Mouse (Mus musculus) CD4-positive helper T cell, adult 2 months (primary cell): ENCODE measurements around the gene Smim26.

Source experiments
- DNase-seq: peaks from one replicate; pipeline ENCODE4 v3.0.0-alpha.2; 2012; ENCODE audit warnings: low read depth, missing footprints, low spot score

The Smim26 gene

GRCm38 (mm10) chr2:144635644-144636320 is 41.9 kb downstream of the Smim26 start:
- peak; percentile 53 for DNase-seq

DNA sequence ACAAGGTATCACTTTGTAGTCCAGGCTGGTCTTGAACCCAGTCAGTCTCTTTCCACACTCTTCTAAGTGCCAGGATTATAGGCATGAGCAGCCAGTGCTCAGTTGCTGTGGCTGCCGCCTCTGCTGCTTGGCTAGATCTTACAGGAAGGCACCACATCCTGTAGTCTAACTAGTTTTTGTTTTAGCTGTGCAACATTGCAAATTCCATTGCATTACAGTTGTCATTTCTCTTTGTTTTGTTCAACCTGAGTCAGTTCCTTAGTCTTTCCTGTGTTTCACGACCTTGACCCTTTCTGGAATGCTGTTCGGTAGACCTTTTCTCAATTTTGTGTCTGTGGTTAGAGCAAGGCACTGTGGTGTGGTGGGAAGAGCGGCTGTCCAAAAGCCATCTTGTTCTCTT is 43.4 kb downstream of the Smim26 start:
- no peak for DNase-seq

DNA sequence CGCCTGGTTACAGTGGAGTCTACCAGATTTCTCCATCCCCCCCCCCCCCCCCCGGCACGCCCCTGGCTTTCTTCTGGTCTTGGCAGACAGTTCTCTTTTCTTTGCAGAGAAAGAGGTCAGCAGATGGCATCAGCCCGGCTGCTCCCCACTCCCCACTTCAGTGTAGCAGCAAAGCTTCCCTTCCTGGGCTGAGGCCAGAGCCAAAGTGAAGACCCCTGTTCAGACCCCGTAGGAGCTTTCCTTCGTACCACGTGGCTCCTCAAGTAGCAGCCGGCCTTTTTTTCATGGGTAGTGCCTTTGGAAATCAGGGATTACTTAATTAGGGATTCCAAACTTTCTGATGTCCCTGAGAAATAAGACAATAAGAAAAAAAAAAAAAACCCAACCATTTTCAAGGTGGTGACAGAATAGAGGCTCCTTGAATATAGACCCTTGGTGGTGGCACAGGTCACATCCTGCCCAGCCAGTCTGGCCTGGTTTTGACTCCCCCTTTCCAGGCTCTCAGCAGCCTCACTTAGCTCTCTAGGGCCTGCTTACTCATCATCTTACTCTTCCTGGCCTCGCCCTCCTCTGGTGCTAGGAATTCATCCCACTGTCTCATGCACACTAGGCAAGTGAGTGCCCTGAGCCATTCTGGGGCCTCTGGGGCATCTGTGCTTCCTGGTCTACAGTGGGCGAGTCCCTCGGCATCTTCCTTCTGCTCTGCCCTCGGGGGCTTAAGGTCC is 44.0 kb downstream of the Smim26 start:
- no peak for DNase-seq

GRCm38 (mm10) chr2:144638719-144639118 is 44.9 kb downstream of the Smim26 start:
- DNase-seq: no peak

GRCm38 (mm10) chr2:144640101-144640500 is 46.2 kb downstream of the Smim26 start:
- DNase-seq: no peak

GRCm38 (mm10) chr2:144641991-144642390 is 48.1 kb downstream of the Smim26 start:
- DNase-seq: no peak
